Mouse (Mus musculus) liver, embryonic 16.5 days (tissue): ENCODE results near the gene Ptpro. TPM values are rescaled to one million over a fixed set of nuclear protein-coding genes. Genes with fewer than 3 reads are reported as not detected.

Experiments
- ATAC-seq: fragments of 200-750 bp; cut with Nextera tagmentation; 2 replicates; pipeline ENCODE4 v1.8.0; 2017; ENCODE audit warnings: low read depth, mild to moderate bottlenecking, moderate number of reproducible peaks, moderate library complexity
- H3K27ac ChIP-seq: fragments of 300-500 bp; sonication (generic); 2 replicates; pipeline ENCODE4 v1.5.1; 2014; ENCODE audit warnings: mild to moderate bottlenecking, low read length
- H3K27me3 ChIP-seq: fragments of 300-500 bp; sonication (generic); 2 replicates; pipeline ENCODE4 v1.6.1; 2014; ENCODE audit warnings: low read depth, low read length, mixed read lengths; ENCODE audit not compliant: control insufficient read depth, insufficient read depth
- H3K36me3 ChIP-seq: fragments of 300-500 bp; sonication (generic); 2 replicates; pipeline ENCODE4 v1.6.1; 2014; ENCODE audit warnings: mild to moderate bottlenecking; ENCODE audit not compliant: control insufficient read depth, insufficient read depth
- H3K4me1 ChIP-seq: fragments of 300-500 bp; sonication (generic); 2 replicates; pipeline ENCODE4 v1.6.1; 2014; ENCODE audit warnings: low read depth, low read length, mixed read lengths; ENCODE audit not compliant: control insufficient read depth
- H3K4me2 ChIP-seq: fragments of 300-500 bp; sonication (generic); 2 replicates; pipeline ENCODE4 v1.6.1; 2014; ENCODE audit warnings: low read depth, low read length, mixed read lengths
- H3K4me3 ChIP-seq: fragments of 300-500 bp; sonication (generic); 2 replicates; pipeline ENCODE4 v1.5.1; 2014; ENCODE audit warnings: low read depth, mild to moderate bottlenecking, low read length
- H3K9ac ChIP-seq: fragments of 300-500 bp; sonication (generic); 2 replicates; pipeline ENCODE4 v1.6.1; 2014; ENCODE audit warnings: low read depth, low read length
- H3K9me3 ChIP-seq: fragments of 300-500 bp; sonication (generic); replicated peaks from 2 replicates; pipeline ENCODE4 v1.6.1; 2016; ENCODE audit warnings: low read length; ENCODE audit not compliant: control insufficient read depth
- WGBS: fragments of 180-500 bp; shearing (Covaris S2); extraction: QIAGEN DNeasy Blood & Tissue Kit; methylation state at CpG from one replicate; pipeline ENCODE4 v1.1.7; 2014; ENCODE audit not compliant: insufficient replicate concordance; 5-methylcytosine and 5-hydroxymethylcytosine counted together
- polyA plus RNA-seq: library from polyadenylated mRNA; unstranded; fragments of >200 nt; fragmentation: Nextera tagmentation; extraction: Ambion mirVana; gene quantifications from 2 replicates; pipeline ENCODE4 v1.2.1, GENCODE M21; 2015

The Ptpro gene
- polyA plus RNA-seq, 1 experiment from 2014 or later, result 1.3 TPM

- H3K9ac ChIP-seq, result no peak overlapping the region
- no peak for ATAC-seq
- no peaks in the 10 kb centered on the region for H3K9me3 ChIP-seq
- no peaks in the 10 kb centered on the region for H3K36me3 ChIP-seq
- H3K4me3 ChIP-seq, result no peak overlapping the region
- no peaks in the 10 kb centered on the region for H3K4me1 ChIP-seq
- H3K27ac ChIP-seq, result no peak overlapping the region
- WGBS, result 26% methylated on average over 2 of the region's 2 CpGs
- H3K27me3 ChIP-seq, result no peaks in the 10 kb centered on the region
- no peak overlapping the region for H3K4me2 ChIP-seq
Observed at GRCm38 (mm10) chr6:137413045-137413444, 160.9 kb downstream of the Ptpro start.

GRCm38 (mm10) chr6:137414531-137415405 is 162.6 kb downstream of the Ptpro start:
- no peaks in the 10 kb centered on the region for H3K4me1 ChIP-seq
- no peak for ATAC-seq
- no peaks in the 10 kb centered on the region for H3K36me3 ChIP-seq
- no peak overlapping the region for H3K4me3 ChIP-seq
- no peak overlapping the region for H3K9ac ChIP-seq
- no peaks in the 10 kb centered on the region for H3K9me3 ChIP-seq
- H3K27ac ChIP-seq, result no peak overlapping the region
- no peak overlapping the region for H3K4me2 ChIP-seq
- H3K27me3 ChIP-seq, result no peaks in the 10 kb centered on the region
- WGBS, result 40% methylated on average over 13 of the region's 13 CpGs

GRCm38 (mm10) chr6:137422777-137423176 is 170.7 kb downstream of the Ptpro start:
- ATAC-seq, result no peak
- WGBS, result 66% methylated on average over 4 of the region's 4 CpGs

GRCm38 (mm10) chr6:137423830-137424229 is 171.7 kb downstream of the Ptpro start:
- Histone ChIP-seq H3K4me1 (no peaks in the 10 kb centered on the region), H3K27me3 (no peaks in the 10 kb centered on the region), H3K4me3 (no peak overlapping the region), H3K9ac (no peak overlapping the region), H3K9me3 (no peaks in the 10 kb centered on the region), H3K27ac (no peak overlapping the region), H3K4me2 (no peak overlapping the region), H3K36me3 (no peaks in the 10 kb centered on the region)
- ATAC-seq, result no peak
- 59% methylated on average over 10 of the region's 10 CpGs for WGBS

More at GRCm38 (mm10) chr6:137422777-137423176, 170.7 kb downstream of the Ptpro start:
- Histone ChIP-seq H3K9me3 (no peaks in the 10 kb centered on the region), H3K4me1 (no peaks in the 10 kb centered on the region), H3K9ac (no peak overlapping the region), H3K4me2 (no peak overlapping the region), H3K27me3 (no peaks in the 10 kb centered on the region), H3K36me3 (no peaks in the 10 kb centered on the region), H3K4me3 (no peak overlapping the region), H3K27ac (no peak overlapping the region)

GRCm38 (mm10) chr6:137425500-137426432 is 173.6 kb downstream of the Ptpro start:
- Histone ChIP-seq H3K4me3 (no peak overlapping the region), H3K4me1 (no peaks in the 10 kb centered on the region), H3K36me3 (no peaks in the 10 kb centered on the region), H3K27ac (no peak overlapping the region), H3K9ac (no peak overlapping the region), H3K9me3 (no peaks in the 10 kb centered on the region), H3K4me2 (no peak overlapping the region), H3K27me3 (no peaks in the 10 kb centered on the region)
- ATAC-seq, result no peak
- WGBS, result 57% methylated on average over 14 of the region's 14 CpGs

- no peak overlapping the region for H3K4me2 ChIP-seq
- no peak overlapping the region for H3K4me3 ChIP-seq
- 57% methylated on average over 14 of the region's 14 CpGs for WGBS
- H3K27ac ChIP-seq, result no peak overlapping the region
- ATAC-seq, result no peak
- H3K4me1 ChIP-seq, result no peaks in the 10 kb centered on the region
- H3K36me3 ChIP-seq, result no peaks in the 10 kb centered on the region
- H3K9ac ChIP-seq, result no peak overlapping the region
- no peaks in the 10 kb centered on the region for H3K9me3 ChIP-seq
- no peaks in the 10 kb centered on the region for H3K27me3 ChIP-seq
Observed at GRCm38 (mm10) chr6:137433521-137434137, 181.5 kb downstream of the Ptpro start.

- Histone ChIP-seq H3K4me2 (no peak overlapping the region), H3K9me3 (no peaks in the 10 kb centered on the region), H3K4me1 (no peaks in the 10 kb centered on the region), H3K4me3 (no peak overlapping the region), H3K27ac (no peak overlapping the region), H3K36me3 (no peaks in the 10 kb centered on the region), H3K27me3 (no peaks in the 10 kb centered on the region), H3K9ac (no peak overlapping the region)
- no peak for ATAC-seq
- WGBS, result 67% methylated on average over 4 of the region's 4 CpGs
Observed at GRCm38 (mm10) chr6:137437486-137437885, 185.4 kb downstream of the Ptpro start.

- H3K9ac ChIP-seq, result no peak overlapping the region
Observed at GRCm38 (mm10) chr6:137437902-137438580, 185.9 kb downstream of the Ptpro start.

More at GRCm38 (mm10) chr6:137437902-137438580, 185.9 kb downstream of the Ptpro start:
- no peak overlapping the region for H3K27ac ChIP-seq
- H3K4me3 ChIP-seq, result no peak overlapping the region
- no peak for ATAC-seq
- no peak overlapping the region for H3K4me2 ChIP-seq
- no peaks in the 10 kb centered on the region for H3K4me1 ChIP-seq
- WGBS, result 59% methylated on average over 16 of the region's 16 CpGs
- H3K27me3 ChIP-seq, result no peaks in the 10 kb centered on the region
- no peaks in the 10 kb centered on the region for H3K9me3 ChIP-seq
- H3K36me3 ChIP-seq, result no peaks in the 10 kb centered on the region
